Mouse (Mus musculus) thymus, postnatal 4 days (tissue): ENCODE data around the gene Gprc5a.

Source experiments
- DNase-seq: peaks from one replicate; pipeline ENCODE4 v3.0.0; 2021

Gene Gprc5a

DNA sequence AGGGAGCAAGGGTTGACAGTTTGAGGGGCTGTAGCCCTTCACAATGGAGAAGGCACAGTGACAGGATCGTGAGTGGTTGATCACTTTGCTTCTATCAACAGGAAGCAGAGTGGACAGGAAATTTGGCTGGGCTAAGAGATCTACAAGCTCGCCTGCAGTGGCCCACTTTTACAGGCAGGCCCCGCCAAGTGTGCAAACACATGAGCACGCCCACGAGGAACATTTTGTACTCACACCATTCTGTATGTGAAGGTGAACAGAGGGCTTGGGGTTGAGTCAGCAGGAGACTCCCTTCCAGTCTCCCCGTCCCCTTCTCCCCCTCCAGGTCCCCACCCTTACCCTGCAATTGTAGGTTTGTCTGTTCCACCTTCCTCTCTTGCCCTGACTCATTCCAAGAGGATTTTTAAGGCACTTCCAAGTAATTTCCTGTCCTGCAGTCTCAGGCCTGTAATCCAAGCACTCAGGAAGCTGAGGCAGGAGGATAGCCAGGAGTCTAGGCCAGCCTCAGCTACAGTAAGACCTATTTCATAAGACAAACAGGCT lies 9.0 kb downstream of the Gprc5a start:
- no peak for DNase-seq

DNA sequence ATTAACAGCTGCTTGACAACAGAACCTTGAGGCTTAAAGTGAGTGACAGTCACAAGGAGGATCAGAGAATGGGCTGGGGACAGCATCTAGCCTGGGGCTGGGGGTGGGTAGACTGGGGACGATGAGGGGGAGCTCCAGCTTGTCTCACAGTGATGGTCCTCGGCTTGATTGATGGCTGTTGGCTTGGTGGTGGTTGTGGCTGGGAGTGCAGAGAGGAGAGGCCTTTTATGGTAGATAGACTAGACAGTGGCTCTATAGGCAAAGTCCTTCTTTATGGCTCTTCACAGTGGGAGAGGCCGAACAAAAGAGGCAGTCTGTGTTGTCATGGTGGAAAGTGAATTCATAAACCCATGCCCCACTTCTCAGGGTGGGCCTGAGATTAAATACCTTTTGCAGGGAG lies 10.8 kb downstream of the Gprc5a start:
- DNase-seq: no peak

DNA sequence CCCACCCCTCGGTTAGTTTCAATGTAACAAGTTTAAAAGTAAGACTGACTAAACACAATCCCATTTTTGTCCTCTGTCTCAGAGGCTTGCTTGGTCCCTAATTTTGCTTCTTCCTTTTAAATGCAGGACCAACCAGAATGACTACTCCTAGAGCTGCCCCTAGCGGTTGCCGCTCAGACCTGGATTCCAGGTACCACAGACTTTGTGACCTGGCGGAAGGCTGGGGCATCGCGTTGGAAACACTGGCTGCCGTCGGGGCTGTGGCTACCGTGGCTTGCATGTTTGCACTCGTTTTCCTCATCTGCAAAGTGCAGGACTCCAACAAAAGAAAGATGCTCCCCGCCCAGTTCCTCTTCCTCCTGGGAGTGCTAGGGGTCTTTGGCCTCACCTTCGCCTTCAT lies 13.0 kb downstream of the Gprc5a start:
- no peak for DNase-seq

DNA sequence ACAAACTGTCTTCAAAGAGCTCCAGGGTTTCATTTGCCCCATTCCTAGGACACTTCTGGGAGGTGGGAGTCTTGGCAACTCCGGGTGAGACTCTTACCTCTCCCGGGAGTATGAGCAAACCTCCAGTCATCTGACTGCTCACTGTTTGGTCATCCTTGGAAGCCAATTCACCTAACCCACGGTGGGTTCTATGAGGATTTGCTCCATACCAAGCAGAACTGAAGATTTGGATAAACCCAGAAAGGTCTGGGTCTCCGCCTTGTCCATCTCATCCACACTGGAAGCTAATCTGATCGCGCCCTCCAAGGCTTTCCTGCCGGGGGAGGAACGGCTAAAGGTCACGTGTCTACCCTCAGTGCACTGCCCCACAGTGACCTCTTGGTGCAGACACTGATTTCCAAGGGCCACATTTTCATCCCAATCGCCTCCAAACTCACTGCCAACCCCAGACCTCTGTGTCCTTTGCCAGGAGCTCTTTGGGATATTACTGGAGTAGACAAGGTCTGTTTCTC lies 18.6 kb downstream of the Gprc5a start:
- DNase-seq: no peak

DNA sequence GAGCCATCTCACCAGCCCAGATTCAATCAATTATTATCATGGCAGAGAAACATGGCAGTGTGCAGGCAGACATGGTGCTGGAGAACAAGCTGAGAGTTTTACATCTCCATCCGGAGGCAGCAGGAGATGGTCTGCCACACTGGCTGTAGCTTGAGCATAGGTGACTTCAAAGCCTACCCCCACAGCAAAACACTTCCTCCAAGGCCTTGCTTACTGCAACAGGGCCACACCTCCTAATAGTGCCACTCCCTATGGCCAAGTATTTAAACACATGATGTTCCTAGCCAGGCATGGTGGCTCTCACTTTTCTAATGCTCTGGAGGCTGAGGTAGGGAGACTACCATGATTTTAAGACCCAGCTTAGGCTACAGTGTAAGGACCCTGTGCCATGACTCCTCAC lies 20.3 kb downstream of the Gprc5a start:
- no peak for DNase-seq

DNA sequence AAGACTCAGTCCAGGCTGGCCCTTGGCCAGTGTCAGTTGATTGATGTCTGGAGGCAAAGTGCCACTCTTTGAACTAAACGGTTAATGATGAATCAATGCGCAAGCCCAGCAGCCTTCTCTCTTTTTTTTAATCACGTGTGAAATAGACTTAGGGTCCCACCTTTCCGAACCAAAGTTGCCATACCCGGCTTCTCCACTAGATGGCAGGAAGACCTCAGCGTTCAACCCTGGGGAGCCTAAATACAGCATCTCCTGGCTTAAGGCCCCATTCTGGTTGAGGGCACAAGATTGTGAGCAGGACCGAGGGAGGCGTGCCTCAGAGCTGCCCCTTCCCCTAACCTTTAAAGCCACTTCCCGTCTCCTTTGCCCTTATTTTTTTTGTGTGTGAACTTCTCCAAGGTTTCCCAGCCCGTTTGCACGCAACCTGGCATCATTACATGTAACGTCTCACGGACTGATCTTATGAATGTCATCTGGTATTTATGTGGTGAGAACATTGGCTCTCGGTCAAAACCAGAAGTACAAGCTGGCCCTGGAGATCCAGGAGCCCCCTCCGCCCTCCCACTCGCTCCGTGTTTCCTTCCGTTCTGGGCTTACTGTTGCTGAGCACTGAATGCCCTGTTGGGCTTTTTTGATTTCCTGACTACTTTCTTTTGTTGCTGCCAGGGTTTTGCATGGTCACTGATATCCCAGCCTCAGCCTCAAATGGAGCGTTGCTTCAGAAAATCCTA lies 22.4 kb downstream of the Gprc5a start:
- peak; percentile 89 for DNase-seq

DNA sequence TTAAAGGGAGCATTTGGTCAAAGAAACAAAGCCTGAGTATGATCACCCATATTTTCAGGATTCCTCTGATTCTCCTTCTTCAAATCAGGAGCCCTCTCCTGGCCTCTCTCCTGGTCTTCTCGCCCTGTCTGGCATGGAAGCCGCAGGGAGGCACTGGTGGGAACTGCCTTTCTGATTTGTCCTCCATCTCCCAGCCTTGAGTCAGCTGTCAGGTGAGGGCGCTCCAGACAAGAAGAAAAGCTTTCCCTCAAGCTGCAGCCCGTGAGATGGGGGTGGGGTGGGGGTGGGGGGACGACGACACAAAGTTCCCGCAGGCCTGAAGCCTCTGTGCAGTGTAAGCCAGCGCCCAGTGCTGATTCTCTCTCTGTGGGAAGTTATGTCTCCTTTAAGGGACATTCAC lies 24.3 kb downstream of the Gprc5a start:
- no peak for DNase-seq

DNA sequence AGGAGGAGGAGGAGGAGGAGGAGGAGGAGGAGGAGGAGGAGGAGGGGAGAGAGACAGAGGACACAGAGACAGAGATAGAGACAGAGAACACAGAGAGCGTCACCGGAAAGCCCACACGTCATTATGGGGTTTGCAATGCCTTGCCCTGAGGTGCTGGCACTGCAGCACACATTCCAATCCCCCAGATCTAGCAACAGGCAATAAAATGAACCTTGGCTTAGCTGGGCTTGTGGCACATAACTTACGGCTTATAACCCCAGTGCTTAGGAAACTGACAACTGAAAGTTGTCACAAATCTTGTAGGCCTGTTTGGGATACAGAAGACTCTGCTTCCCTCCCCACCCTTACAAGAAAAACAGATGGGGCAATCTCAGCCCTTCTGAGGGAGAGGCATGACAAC lies 25.2 kb downstream of the Gprc5a start:
- no peak for DNase-seq

DNA sequence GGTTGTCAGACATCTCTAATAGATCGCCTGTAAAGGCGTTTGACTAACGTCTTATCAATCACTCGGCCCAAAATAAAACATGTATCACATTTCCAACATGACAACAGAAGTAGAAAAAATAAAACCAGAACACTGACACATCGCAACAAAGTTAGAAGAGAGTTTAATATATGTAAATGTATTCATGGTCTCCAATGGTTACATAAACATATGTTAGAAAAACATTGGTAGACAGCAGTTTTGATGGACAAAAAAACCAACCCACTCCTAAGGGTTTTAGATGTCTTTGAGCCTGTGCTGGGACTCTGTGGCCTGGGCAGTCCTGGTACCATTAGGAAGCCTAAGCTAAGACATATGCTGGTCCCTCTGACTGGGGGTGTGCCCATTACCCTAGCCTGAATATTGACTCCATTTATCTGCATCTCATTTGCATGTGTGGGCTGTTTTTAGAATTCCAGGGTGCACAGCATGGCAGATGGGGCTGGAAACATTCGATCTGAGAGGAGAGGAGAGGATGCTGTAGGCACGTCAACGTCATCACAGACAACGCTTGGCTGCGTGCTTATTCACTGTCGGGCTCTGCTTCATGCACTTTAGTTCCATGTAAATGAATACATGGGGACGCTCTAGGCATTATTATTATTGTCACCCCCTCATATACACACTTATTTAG lies 27.5 kb downstream of the Gprc5a start:
- no peak for DNase-seq

DNA sequence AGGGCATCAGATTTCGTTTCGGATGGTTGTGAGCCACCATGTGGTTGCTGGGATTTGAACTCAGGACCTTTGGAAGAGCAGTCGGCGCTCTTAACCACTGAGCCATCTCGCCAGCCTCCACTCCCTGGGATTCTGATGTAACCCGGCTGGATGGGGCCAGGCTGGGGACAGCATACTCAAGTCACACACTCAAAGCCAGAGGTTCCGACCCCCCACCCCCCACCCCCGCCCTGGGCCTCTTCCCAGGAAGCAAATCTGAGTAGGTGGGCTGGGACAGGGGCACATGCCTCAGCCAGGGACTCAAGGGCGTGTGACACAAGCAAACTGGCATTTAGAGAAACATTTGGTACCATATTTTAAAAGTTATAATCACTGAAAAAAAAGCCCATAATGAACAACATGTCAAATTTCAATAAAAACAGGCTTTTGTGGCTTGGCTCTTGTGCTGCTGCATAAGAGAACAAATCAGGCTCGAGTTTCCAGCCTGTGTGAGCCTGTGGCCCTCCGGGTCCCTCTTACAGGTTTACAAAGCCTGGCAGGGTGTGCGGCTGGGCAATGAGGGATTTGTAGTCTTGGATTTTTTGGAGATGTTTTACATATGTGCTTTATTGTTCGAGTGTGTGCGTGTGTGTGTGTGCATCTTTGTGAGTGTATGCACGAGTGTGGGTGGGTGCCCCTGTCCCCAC lies 35.5 kb downstream of the Gprc5a start:
- no peak for DNase-seq

DNA sequence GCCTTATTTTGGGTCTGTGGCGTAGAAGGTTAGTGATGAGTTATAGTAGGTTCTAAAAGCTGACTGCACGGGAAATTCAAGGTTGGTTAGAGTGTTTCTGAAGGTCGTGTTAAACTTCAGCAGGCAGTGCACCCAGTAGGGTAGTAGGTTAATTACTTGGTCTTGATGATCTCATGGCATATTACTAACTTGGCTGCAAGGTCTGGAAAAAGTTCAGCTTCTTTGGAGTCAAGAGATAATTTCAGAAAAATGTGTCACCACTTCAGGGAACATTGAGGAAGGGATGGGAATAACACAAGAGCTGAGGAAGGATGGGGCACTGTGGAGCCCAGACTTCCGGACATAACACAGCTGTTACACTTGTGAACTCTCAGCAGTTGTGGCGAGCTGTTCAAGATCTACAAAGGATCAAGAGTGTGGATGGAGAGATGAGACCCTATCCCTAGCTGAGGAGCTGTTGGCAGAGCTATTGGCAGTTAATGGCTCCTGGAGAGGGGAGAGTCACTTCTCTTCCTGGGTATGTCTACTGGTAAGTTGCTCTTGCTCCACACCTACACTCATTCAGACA lies 37.4 kb downstream of the Gprc5a start:
- no peak for DNase-seq

DNA sequence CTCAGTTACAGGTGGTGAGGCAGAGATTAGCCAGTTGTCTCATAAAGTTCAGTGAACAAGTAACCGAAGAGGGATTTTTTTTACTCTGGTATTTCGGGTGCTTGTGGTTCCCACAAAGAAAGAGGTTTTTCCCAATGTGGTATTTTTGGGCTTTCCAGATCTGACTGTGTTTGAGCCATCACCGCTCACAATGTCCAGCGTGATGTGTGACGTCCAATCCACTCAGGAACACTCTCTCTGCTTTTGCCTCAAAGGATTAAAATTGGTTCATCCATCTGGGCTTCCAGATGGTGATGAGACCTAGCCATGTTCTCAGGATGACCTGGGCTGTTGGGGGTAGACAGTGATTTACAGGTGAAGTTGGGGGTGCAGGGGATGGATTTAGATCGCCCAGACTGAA lies 41.6 kb downstream of the Gprc5a start:
- no peak for DNase-seq

DNA sequence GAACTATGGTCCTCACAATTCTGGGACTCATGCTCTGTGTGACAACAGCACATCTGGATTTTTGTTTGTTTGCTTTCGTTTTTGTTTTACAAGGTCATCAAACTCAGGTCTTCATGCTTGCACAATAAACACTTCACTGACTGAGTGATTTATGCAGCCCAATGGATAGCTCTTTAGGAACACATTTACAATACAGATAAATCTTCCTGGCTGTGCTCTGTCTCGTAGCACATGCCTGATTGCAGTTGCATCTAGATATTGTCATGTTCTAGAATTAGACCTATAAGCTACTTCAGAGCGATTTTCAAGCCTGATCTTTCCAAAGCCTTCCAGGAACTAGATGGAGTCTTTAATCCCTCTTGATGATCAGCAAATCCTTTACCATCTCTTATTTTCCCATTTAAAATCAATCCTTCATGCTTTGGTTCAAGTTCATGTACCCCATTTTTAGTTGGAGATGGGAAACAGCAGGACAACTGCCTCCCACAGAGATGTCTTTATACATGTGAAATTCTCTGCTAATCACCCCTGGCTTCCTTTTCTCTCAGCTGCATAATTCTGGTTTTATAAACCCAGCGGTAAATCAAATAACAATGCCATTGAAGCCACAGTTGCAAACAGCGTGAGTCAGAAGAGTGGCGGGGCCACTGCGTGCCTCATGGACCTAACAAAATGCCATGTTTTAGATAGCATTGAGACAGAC lies 47.1 kb downstream of the Gprc5a start:
- no peak for DNase-seq

DNA sequence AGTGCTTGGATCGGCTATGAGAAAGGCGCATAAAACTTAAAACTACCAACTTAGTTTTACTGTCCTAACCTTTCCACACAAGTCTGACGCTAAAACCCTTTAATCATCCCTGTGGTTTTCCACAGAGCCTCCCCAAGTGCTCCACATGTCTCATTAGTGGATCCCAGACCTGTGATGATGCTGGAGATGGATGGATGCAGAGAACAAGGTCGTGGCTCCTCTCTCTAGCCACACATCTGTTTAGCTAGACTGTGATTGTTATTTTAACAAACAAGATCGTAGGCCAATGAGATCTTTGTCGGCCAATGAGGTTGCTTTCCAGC lies 47.6 kb downstream of the Gprc5a start:
- no peak for DNase-seq

DNA sequence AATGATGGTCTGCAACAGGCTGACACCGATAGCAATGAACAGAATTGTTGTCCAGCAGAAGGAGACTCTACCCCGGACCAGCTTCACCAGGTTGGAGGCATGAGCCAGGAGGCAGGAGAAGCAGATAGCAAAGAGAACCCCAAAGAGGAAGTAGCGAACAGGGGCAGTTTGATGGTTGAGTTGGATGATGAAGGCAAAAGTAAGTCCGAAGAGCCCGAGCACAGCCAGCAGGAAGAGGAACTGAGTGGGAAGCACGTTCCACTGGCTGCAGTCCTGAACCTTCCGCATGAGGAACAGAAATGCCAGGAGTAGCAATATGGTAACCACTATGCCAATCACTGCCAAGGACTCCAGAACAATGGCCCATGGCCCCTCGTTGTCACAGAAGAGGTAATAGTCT lies 51.0 kb downstream of the Gprc5a start:
- no peak for DNase-seq

DNA sequence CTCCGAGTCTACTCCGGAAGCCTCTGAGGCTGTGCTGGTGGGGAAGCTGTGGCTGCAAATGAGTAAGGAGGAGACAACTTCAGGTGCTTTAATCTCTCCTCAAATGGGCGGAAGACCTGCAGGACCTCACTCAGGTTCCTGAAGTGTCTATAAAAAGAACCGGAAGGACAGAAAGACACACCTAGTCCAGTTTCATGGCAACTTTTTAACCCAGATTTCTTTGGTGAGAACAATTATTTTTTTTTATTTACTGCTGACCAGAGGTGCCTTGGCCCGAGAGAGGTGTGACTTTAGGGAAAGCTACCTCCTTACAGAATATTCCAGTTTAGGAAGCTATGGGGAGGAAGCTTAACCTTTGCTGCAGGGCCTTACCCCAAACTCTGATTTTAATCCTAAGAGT lies 52.7 kb downstream of the Gprc5a start, which contains the start of gene Gprc5d:
Gene Gprc5d (minus strand): TSS at position 101 of the 400 bp plus-strand sequence.
- no peak for DNase-seq

DNA sequence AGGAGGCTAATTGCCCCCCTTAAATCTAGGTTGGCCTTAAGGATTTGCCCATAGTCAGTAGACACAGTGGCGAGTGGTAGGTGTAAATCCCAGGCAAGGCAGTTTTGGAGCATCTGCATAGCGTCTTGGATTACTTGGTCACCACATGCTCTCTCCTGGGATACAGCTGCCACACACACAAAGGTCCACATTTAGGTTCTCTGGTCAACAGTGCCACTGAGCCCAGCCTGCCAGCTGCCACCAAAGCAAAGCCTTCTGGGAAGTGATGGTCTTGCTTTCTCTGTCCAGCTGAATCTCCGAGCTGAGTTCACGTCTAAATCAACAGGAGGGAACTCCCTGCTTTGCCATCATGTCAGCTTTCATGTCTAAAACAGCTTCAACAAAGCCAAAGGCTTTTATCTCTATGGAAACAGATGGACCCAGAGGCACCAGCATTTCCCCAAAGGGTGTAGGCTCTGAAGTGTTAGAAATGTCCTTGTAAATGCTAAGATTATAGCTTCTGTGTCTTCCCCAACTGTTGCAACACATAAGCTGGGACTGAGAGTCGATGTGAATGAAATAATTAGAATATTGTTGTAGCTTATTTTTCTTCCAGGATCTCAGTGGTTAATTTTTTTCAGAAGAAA lies 59.4 kb downstream of the Gprc5a start:
- no peak for DNase-seq

DNA sequence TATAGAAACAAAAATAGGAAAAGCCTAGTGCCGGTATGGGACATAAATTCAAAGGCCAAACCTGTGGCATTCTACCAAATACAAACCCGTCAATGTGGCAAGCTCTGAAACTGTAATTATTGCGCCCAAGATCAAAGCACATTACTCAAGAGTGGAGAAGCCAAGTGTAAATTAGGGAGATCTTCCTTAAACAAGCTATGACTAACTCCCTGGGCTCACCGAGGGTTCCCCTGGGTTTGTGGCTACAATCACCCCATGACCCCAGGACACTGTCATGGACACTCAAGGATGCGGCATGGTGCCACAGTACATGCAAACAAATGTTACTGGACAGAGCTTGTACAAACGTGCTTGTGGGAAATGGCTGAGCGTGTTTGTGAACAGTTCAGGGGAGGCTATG lies 67.6 kb downstream of the Gprc5a start:
- no peak for DNase-seq

DNA sequence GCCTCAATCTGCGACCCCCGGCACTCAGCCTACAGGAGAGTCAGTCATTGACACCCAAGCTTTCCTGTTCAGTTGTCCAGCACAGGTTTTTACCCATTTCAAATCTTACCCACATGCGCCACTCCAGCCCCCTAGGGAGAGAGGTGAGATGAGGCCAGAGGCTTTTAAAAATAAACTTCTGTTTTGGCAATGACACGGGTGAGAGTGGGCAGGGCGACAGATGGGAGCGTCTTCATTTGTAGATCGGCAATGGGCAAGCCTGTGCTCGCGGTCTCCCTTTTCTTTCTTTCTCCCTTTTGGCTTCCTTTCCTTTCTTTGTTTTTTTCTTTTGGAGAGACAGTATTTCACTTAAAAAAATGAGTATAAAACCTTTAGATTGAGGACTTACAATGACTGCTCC lies 68.0 kb downstream of the Gprc5a start:
- no peak for DNase-seq
